Mouse (Mus musculus): ENCODE data around the gene Cfap36.

GRCm38 (mm10) chr11:29267824-29268223 is 20.6 kb upstream of the Cfap36 start:
- TF ChIP-seq CTCF (IDR thresholded peaks at IDR 0.05; ENCODE audit: borderline replicate concordance, insufficient read depth, low read length) (no peak), POLR2A (IDR thresholded peaks at IDR 0.05; ENCODE audit: low read depth, low read length) (no peak)

Data from embryonic fibroblast, embryonic 13.5 days (primary cell).